Mouse (Mus musculus) adrenal gland, adult 18-20 months (tissue): ENCODE results near the gene Notch1. TPM values are rescaled to one million over a fixed set of nuclear protein-coding genes. Genes with fewer than 3 reads are reported as not detected.

ENCODE experiments used
- DNase-seq, 2 experiments: peaks; one replicate each; pipeline ENCODE4 v3.0.0; 2021 to 2022; ENCODE audit warnings: low spot score in 2 of 2
- microRNA-seq, 2 experiments: library from miRNA; unstranded; fragments of <30 nt; microRNA quantifications; one replicate each; pipeline ENCODE4 v1.2.0; 2021; ENCODE audit warnings: borderline number of aligned reads in 2 of 2
- total RNA-seq, 2 experiments: library from RNA; stranded (reverse); gene quantifications; 1 replicate in 1 of 2; 2 replicates in 1 of 2; pipeline ENCODE4 v1.2.3; 2021

Notch1 gene
- total RNA-seq, 2 experiments from 2014 or later = 21.5 to 22.0 TPM

GRCm38 (mm10) chr2:26410931-26411411, 105.5 kb downstream of the Notch1 start:
- DNase-seq = peak in 1 of 2 experiments; percentile 29

GRCm38 (mm10) chr2:26410091-26410490, 106.4 kb downstream of the Notch1 start:
- no peak for DNase-seq

GRCm38 (mm10) chr2:26409362-26409761, 107.1 kb downstream of the Notch1 start:
- no peak for DNase-seq

GRCm38 (mm10) chr2:26408515-26409356, 107.7 kb downstream of the Notch1 start, which contains the start of gene Inpp5e:
Inpp5e (minus strand) TSS chr2:26409203.
- DNase-seq = peak; percentile 100

Small RNA genes within 50 kb of the gene (microRNA-seq; reads per million reads assigned to microRNA genes)
- 0 to 1.9 reads per million in 2 experiments for gene Mir6996

Other genes with a start within 250 kb of the Notch1 start
- under 1 TPM; 0.50 to 0.74 TPM for gene Ccdc187, start 222.1 kb downstream of the Notch1 start, total RNA-seq
- gene Gpsm1, start 201.1 kb downstream of the Notch1 start, total RNA-seq = 10 to 100 TPM; 10.7 to 14.0 TPM
- gene Dnlz, start 164.6 kb downstream of the Notch1 start, total RNA-seq = 10 to 100 TPM; 21.4 to 27.0 TPM
- gene Card9, start 155.7 kb downstream of the Notch1 start, total RNA-seq = 1 to 10 TPM; 1.9 to 2.0 TPM
- 10 to 100 TPM; 31.0 to 36.5 TPM for gene Snapc4, start 136.0 kb downstream of the Notch1 start, total RNA-seq
- 100 to 1,000 TPM; 114 to 119 TPM for gene Entr1, start 127.3 kb downstream of the Notch1 start, total RNA-seq
- gene Pmpca, start 127.3 kb downstream of the Notch1 start, total RNA-seq = 100 to 1,000 TPM; 139 to 150 TPM
- 10 to 100 TPM; 13.9 to 16.1 TPM for gene Inpp5e, start 107.5 kb downstream of the Notch1 start, total RNA-seq
- 10 to 100 TPM; 52.2 to 69.1 TPM for gene Sec16a, start 71.4 kb downstream of the Notch1 start, total RNA-seq
- 100 to 1,000 TPM in 1 of 2 experiments, 10 to 100 TPM in 1; 97.9 to 102 TPM for gene Egfl7, start 63.4 kb upstream of the Notch1 start, total RNA-seq
- not detected for gene Gm20532, start 70.0 kb upstream of the Notch1 start, total RNA-seq
- gene Agpat2, start 87.8 kb upstream of the Notch1 start, total RNA-seq = 100 to 1,000 TPM; 431 to 896 TPM
- 10 to 100 TPM in 1 of 2 experiments, 1 to 10 TPM in 1; 8.6 to 13.9 TPM for gene Fam69b, start 111.8 kb upstream of the Notch1 start, total RNA-seq
- not detected for gene Lcn4, start 154.6 kb upstream of the Notch1 start, total RNA-seq